Mouse (Mus musculus): Measurements from ENCODE around the gene Hnrnpdl.

Hnrnpdl gene

GRCm38 (mm10) chr5:100008485-100008884 is 31.0 kb downstream of the Hnrnpdl start:
- in situ Hi-C loops (cut with MboI, MseI), result no loop called here

- in situ Hi-C loops (cut with MboI, MseI), result no loop called here
These were observed 32.5 kb downstream of the Hnrnpdl start for GRCm38 (mm10) chr5:100007040-100007375.

GRCm38 (mm10) chr5:100006324-100007039 is 33.0 kb downstream of the Hnrnpdl start:
- in situ Hi-C loops (cut with MboI, MseI), result no loop called here

- in situ Hi-C loops (cut with MboI, MseI), result no loop called here
These were observed 33.6 kb downstream of the Hnrnpdl start for GRCm38 (mm10) chr5:100005896-100006295.

- in situ Hi-C loops (cut with MboI, MseI), result no loop called here
These were observed 34.0 kb downstream of the Hnrnpdl start for GRCm38 (mm10) chr5:100005431-100005830.

GRCm38 (mm10) chr5:100003895-100004294 is 35.6 kb downstream of the Hnrnpdl start:
- in situ Hi-C loops (cut with MboI, MseI), result no loop called here

GRCm38 (mm10) chr5:100000500-100000899 is 39.0 kb downstream of the Hnrnpdl start:
- in situ Hi-C loops (cut with MboI, MseI), result no loop called here

GRCm38 (mm10) chr5:100000048-100000447 is 39.4 kb downstream of the Hnrnpdl start:
- in situ Hi-C loops (cut with MboI, MseI), result no loop called here

- in situ Hi-C loops (cut with MboI, MseI), result loop anchor here in 1 of 2 experiments (10.0 kb wide), 1 partner anchor 1670 kb away; the partner anchor contains the start of gene Cfap299
These were observed 44.8 kb downstream of the Hnrnpdl start for GRCm38 (mm10) chr5:99994680-99995079.

- in situ Hi-C loops (cut with MboI, MseI), result loop anchor here in 1 of 2 experiments (10.0 kb wide), 1 partner anchor 1669 kb away; the partner anchor contains the start of gene Cfap299
These were observed 45.3 kb downstream of the Hnrnpdl start for GRCm38 (mm10) chr5:99994166-99994565.
